Mouse (Mus musculus) stomach, embryonic 16.5 days (tissue): Measurements from ENCODE around the gene Lima1. TPM values are rescaled to one million over a fixed set of nuclear protein-coding genes. Genes with fewer than 3 reads are reported as not detected.

Source experiments
- ATAC-seq: fragments of 200-750 bp; cut with Nextera tagmentation; 2 replicates; pipeline ENCODE4 v1.8.0; 2017; ENCODE audit warnings: moderate number of reproducible peaks, moderate TSS enrichment; ENCODE audit not compliant: insufficient read depth, low FRiP score
- H3K27ac ChIP-seq: fragments of 300-500 bp; sonication (generic); 2 replicates; pipeline ENCODE4 v1.5.1; 2014; ENCODE audit warnings: low read length
- H3K27me3 ChIP-seq: fragments of 300-500 bp; sonication (generic); 2 replicates; pipeline ENCODE4 v1.6.1; 2014; ENCODE audit warnings: low read length, control low read depth, mixed read lengths; ENCODE audit not compliant: control insufficient read depth, insufficient read depth
- H3K36me3 ChIP-seq: fragments of 300-500 bp; sonication (generic); 2 replicates; pipeline ENCODE4 v1.6.1; 2014; ENCODE audit warnings: low read length; ENCODE audit not compliant: control insufficient read depth, insufficient read depth
- H3K4me1 ChIP-seq: fragments of 300-500 bp; sonication (generic); 2 replicates; pipeline ENCODE4 v1.6.1; 2014; ENCODE audit warnings: low read length, control low read depth, mixed read lengths; ENCODE audit not compliant: control insufficient read depth, insufficient read depth
- H3K4me2 ChIP-seq: fragments of 300-500 bp; sonication (generic); 2 replicates; pipeline ENCODE4 v1.6.1; 2014; ENCODE audit warnings: low read depth, low read length, mixed read lengths
- H3K4me3 ChIP-seq: fragments of 300-500 bp; sonication (generic); replicated peaks from 2 replicates; pipeline ENCODE4 v1.5.1; 2014; ENCODE audit warnings: mild to moderate bottlenecking, low read length
- H3K9ac ChIP-seq: fragments of 300-500 bp; sonication (generic); 2 replicates; pipeline ENCODE4 v1.6.1; 2014; ENCODE audit warnings: low read length
- H3K9me3 ChIP-seq: fragments of 300-500 bp; sonication (generic); replicated peaks from 2 replicates; pipeline ENCODE4 v1.6.1; 2016; ENCODE audit warnings: low read length, control low read depth; ENCODE audit not compliant: control insufficient read depth
- WGBS: fragments of 180-500 bp; shearing (Covaris S2); extraction: QIAGEN DNeasy Blood & Tissue Kit; methylation state at CpG from one replicate; pipeline ENCODE4 v1.1.7; 2014; 5-methylcytosine and 5-hydroxymethylcytosine counted together
- polyA plus RNA-seq: library from polyadenylated mRNA; unstranded; fragments of >200 nt; fragmentation: Nextera tagmentation; extraction: Ambion mirVana; gene quantifications from 2 replicates; pipeline ENCODE4 v1.2.1, GENCODE M21; 2015

Gene Lima1
- polyA plus RNA-seq, 1 experiment from 2014 or later, result 89.4 TPM

DNA sequence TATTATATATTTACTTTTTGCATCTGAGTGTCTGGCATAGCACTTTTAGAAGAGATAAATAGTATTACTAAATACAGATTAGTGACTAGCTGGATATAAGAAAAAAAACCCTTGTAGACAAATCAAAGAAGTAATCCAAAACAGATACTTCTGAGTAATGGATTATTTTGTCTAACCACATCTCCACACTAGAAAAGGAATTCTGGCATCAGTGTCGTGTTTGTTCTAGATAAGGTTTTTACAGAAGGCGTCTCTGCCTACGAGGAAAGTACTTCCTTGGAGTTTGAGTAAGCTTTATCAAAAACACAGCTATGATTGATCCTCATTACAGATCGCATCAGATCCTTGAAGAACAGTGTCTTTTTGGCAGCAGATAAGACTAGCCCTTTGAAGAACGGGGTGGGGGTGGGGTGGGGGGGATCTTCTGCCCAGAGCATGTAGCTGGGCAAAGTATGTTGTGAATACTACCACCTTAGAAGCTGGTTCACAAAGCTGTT is 104.2 kb downstream of the Lima1 start:
- H3K4me2 ChIP-seq, result peak overlapping the region; percentile 80
- H3K9me3 ChIP-seq, result no peaks in the 10 kb centered on the region
- ATAC-seq, result no peak
- H3K9ac ChIP-seq, result peak overlapping the region; percentile 93
- H3K27me3 ChIP-seq, result no peaks in the 10 kb centered on the region
- peak overlapping the region; percentile 86 for H3K4me3 ChIP-seq
- no peaks in the 10 kb centered on the region for H3K36me3 ChIP-seq
- 11% methylated on average over 5 of the region's 5 CpGs for WGBS
- peaks cover 6% of the 10 kb centered on the region for H3K4me1 ChIP-seq
- peak overlapping the region; percentile 95 for H3K27ac ChIP-seq

- H3K4me2 ChIP-seq, result no peak overlapping the region
- H3K9ac ChIP-seq, result no peak overlapping the region
- H3K4me3 ChIP-seq, result no peak overlapping the region
- H3K27ac ChIP-seq, result no peak overlapping the region
- ATAC-seq, result no peak
- H3K9me3 ChIP-seq, result no peaks in the 10 kb centered on the region
- peaks cover 6% of the 10 kb centered on the region for H3K4me1 ChIP-seq
- H3K36me3 ChIP-seq, result no peaks in the 10 kb centered on the region
- no peaks in the 10 kb centered on the region for H3K27me3 ChIP-seq
- WGBS, result 94% methylated on average over 1 of the region's 1 CpGs
Measured at GRCm38 (mm10) chr15:99768761-99769160, 106.5 kb downstream of the Lima1 start.

- ATAC-seq, result no peak
- H3K27ac ChIP-seq, result no peak overlapping the region
- H3K4me2 ChIP-seq, result no peak overlapping the region
- H3K36me3 ChIP-seq, result no peaks in the 10 kb centered on the region
- no peaks in the 10 kb centered on the region for H3K27me3 ChIP-seq
- WGBS, result 86% methylated on average over 4 of the region's 4 CpGs
- H3K9ac ChIP-seq, result no peak overlapping the region
- H3K9me3 ChIP-seq, result no peaks in the 10 kb centered on the region
- H3K4me3 ChIP-seq, result no peak overlapping the region
- peaks cover 6% of the 10 kb centered on the region for H3K4me1 ChIP-seq
Measured at GRCm38 (mm10) chr15:99767467-99767866, 107.8 kb downstream of the Lima1 start.

- ATAC-seq, result no peak
- Histone ChIP-seq H3K36me3 (no peaks in the 10 kb centered on the region), H3K4me3 (no peak overlapping the region), H3K4me2 (no peak overlapping the region), H3K27ac (no peak overlapping the region), H3K4me1 (no peaks in the 10 kb centered on the region), H3K27me3 (no peaks in the 10 kb centered on the region), H3K9ac (no peak overlapping the region), H3K9me3 (no peaks in the 10 kb centered on the region)
- 62% methylated on average over 3 of the region's 3 CpGs for WGBS
Measured at GRCm38 (mm10) chr15:99754204-99754603, 121.1 kb downstream of the Lima1 start.

- no peak for ATAC-seq
- Histone ChIP-seq H3K9ac (no peak overlapping the region), H3K36me3 (peaks cover 2% of the 10 kb centered on the region; the same call in 1 of the 2 replicates), H3K4me3 (no peak overlapping the region), H3K4me2 (no peak overlapping the region), H3K9me3 (no peaks in the 10 kb centered on the region), H3K27ac (no peak overlapping the region), H3K4me1 (no peaks in the 10 kb centered on the region), H3K27me3 (no peaks in the 10 kb centered on the region)
- WGBS, result 94% methylated on average over 4 of the region's 4 CpGs
Measured at GRCm38 (mm10) chr15:99740229-99740628, 135.0 kb downstream of the Lima1 start.

DNA sequence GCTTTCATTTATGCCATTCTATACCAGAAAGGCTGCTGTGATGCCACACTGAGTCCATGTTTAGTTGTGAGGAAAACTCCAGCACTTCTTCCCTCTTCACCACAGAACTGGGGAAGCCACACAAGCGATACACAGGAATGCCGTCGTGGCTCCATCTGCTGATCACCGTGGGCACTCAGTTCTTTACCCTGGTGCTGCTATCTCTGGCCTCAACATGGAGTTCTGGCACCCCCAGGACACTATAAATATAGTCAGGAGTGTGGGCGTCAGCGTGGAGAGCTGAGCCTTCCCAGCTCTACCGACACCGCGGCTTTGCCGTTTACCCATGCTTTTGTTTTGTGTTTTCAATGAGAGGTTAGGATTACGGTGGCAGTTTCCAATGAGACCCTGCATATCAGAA is 138.6 kb downstream of the Lima1 start:
- H3K9ac ChIP-seq, result no peak overlapping the region
- no peaks in the 10 kb centered on the region for H3K27me3 ChIP-seq
- no peak for ATAC-seq
- H3K4me3 ChIP-seq, result no peak overlapping the region
- H3K27ac ChIP-seq, result no peak overlapping the region
- H3K36me3 ChIP-seq, result no peaks in the 10 kb centered on the region; the same call in 1 of the 2 replicates
- no peak overlapping the region for H3K4me2 ChIP-seq
- WGBS, result 88% methylated on average over 11 of the region's 11 CpGs
- no peaks in the 10 kb centered on the region for H3K9me3 ChIP-seq
- no peaks in the 10 kb centered on the region for H3K4me1 ChIP-seq

- H3K4me1 ChIP-seq, result no peaks in the 10 kb centered on the region
- no peak overlapping the region for H3K4me2 ChIP-seq
- H3K36me3 ChIP-seq, result no peaks in the 10 kb centered on the region; the same call in 1 of the 2 replicates
- no peaks in the 10 kb centered on the region for H3K27me3 ChIP-seq
- 90% methylated on average over 2 of the region's 2 CpGs for WGBS
- no peak overlapping the region for H3K9ac ChIP-seq
- no peak overlapping the region for H3K27ac ChIP-seq
- no peak overlapping the region for H3K4me3 ChIP-seq
- no peak for ATAC-seq
- no peaks in the 10 kb centered on the region for H3K9me3 ChIP-seq
Measured at GRCm38 (mm10) chr15:99735631-99736030, 139.6 kb downstream of the Lima1 start.

GRCm38 (mm10) chr15:99733186-99733585 is 142.1 kb downstream of the Lima1 start:
- 93% methylated on average over 5 of the region's 5 CpGs for WGBS
- peaks cover 8% of the 10 kb centered on the region; the same call in 1 of the 2 replicates for H3K36me3 ChIP-seq
- H3K4me1 ChIP-seq, result no peaks in the 10 kb centered on the region

DNA sequence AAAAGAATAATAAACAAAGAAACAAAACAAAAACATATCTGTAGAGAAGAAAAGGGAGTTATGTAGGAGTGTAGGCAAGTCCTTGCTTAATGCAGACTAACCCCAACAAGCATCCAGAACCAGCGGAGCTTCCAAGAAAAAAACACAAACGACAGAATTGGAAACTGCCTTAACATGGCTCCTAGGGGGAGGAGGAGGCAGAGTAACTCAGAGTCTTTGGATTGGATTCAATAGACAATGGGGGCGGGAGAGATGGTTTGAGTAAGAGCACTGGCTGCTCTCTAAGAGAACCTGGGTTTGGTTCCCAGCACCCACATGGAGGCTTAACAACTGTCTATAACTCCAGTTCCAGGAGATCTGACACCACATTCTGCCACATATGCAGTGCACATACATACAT is 143.6 kb downstream of the Lima1 start:
- Histone ChIP-seq H3K36me3 (peaks cover 14% of the 10 kb centered on the region), H3K27me3 (no peaks in the 10 kb centered on the region), H3K9ac (no peak overlapping the region), H3K9me3 (peaks cover 5% of the 10 kb centered on the region; the same call in 1 of the 2 replicates), H3K27ac (no peak overlapping the region), H3K4me1 (peaks cover under 1% of the 10 kb centered on the region), H3K4me3 (no peak overlapping the region), H3K4me2 (no peak overlapping the region)
- 86% methylated on average over 3 of the region's 3 CpGs for WGBS
- no peak for ATAC-seq

More at GRCm38 (mm10) chr15:99733186-99733585, 142.1 kb downstream of the Lima1 start:
- Histone ChIP-seq H3K27ac (no peak overlapping the region), H3K9me3 (peaks cover 5% of the 10 kb centered on the region; the same call in 1 of the 2 replicates), H3K4me3 (no peak overlapping the region), H3K9ac (no peak overlapping the region), H3K27me3 (no peaks in the 10 kb centered on the region), H3K4me2 (no peak overlapping the region)
- ATAC-seq, result no peak
